Mouse (Mus musculus) CH12.LX (cell line): ENCODE measurements around the gene Gtf2h2. TPM values are rescaled to one million over a fixed set of nuclear protein-coding genes. Genes with fewer than 3 reads are reported as not detected.

Source experiments
- DNase-seq: peaks from one replicate; pipeline ENCODE4 v3.0.0-alpha.2; 2013; ENCODE audit errors: extremely low read depth
- H3K27ac ChIP-seq: 2 replicates; pipeline ENCODE4 v1.5.1; 2012; ENCODE audit warnings: low read depth, mild to moderate bottlenecking, control low read depth, moderate library complexity; ENCODE audit not compliant: insufficient read depth
- H3K27me3 ChIP-seq: replicated peaks from 2 replicates; pipeline ENCODE3; 2012; ENCODE audit warnings: inconsistent platforms
- H3K36me3 ChIP-seq, 2 experiments: replicated peaks in 1 of 2; 2 replicates each; pipeline versions ENCODE3 to v1.6.1; 2012; ENCODE audit warnings: inconsistent platforms in 1 of 2, low read length in 1 of 2, mild to moderate bottlenecking in 1 of 2, mixed read lengths in 1 of 2, moderate library complexity in 1 of 2; ENCODE audit not compliant: control insufficient read depth in 1 of 2, insufficient read depth in 1 of 2
- H3K4me1 ChIP-seq, 2 experiments: 2 replicates each; pipeline ENCODE4 v1.6.1; 2012; ENCODE audit warnings: inconsistent platforms in 1 of 2, moderate library complexity in 1 of 2; ENCODE audit not compliant: insufficient read depth in 2 of 2, control insufficient read depth in 1 of 2
- H3K4me2 ChIP-seq: 2 replicates; pipeline ENCODE4 v1.6.1; 2012; ENCODE audit warnings: low read depth, mild to moderate bottlenecking, control low read depth; ENCODE audit not compliant: poor library complexity, insufficient read depth, severe bottlenecking
- H3K4me3 ChIP-seq, 3 experiments: fragments of 150-350 bp in 1 of 3; sonication (generic) in 1 of 3; replicated peaks in 1 of 3; 2 replicates each; pipeline versions ENCODE3 to v1.5.1; 2011 to 2012; ENCODE audit warnings: low read depth in 2 of 3, low read length in 2 of 3, mild to moderate bottlenecking in 2 of 3, moderate library complexity in 2 of 3, control low read depth in 1 of 3, improper control_type of control experiment in 1 of 3, inconsistent platforms in 1 of 3, mixed read lengths in 1 of 3; ENCODE audit not compliant: poor library complexity in 1 of 3
- H3K79me2 ChIP-seq: replicated peaks from 2 replicates; pipeline ENCODE4 v1.6.1; 2012; ENCODE audit warnings: mild to moderate bottlenecking, moderate library complexity; ENCODE audit not compliant: control insufficient read depth, poor library complexity, insufficient read depth, severe bottlenecking; ENCODE audit errors: extremely low read depth
- H3K9ac ChIP-seq: 2 replicates; pipeline ENCODE4 v1.6.1; 2012; ENCODE audit warnings: low read depth, mild to moderate bottlenecking, control low read depth, moderate library complexity; ENCODE audit not compliant: insufficient read depth
- H3K9me3 ChIP-seq: replicated peaks from 2 replicates; pipeline ENCODE3; 2012; ENCODE audit warnings: low read length, inconsistent platforms, mixed read lengths
- BHLHE40 ChIP-seq: IDR thresholded peaks from 2 replicates; pipeline ENCODE4 v1.6.1; 2011; ENCODE audit warnings: mild to moderate bottlenecking, low read depth, low read length, improper control_type of control experiment
- CTCF ChIP-seq, 2 experiments: IDR thresholded peaks in 1 of 2; conservative IDR thresholded peaks in 1 of 2; 2 replicates each; pipeline ENCODE4 v1.5.1; 2011 to 2012; ENCODE audit warnings: low read depth in 2 of 2, low read length in 2 of 2, improper control_type of control experiment in 1 of 2, inconsistent platforms in 1 of 2, mild to moderate bottlenecking in 1 of 2, moderate library complexity in 1 of 2
- ELF1 ChIP-seq: IDR thresholded peaks from 2 replicates; pipeline ENCODE4 v1.6.1; 2014; ENCODE audit warnings: low read depth, mild to moderate bottlenecking, inconsistent platforms, low read length, improper control_type of control experiment
- EP300 ChIP-seq: IDR thresholded peaks from 2 replicates; pipeline ENCODE4 v1.6.1; 2011; ENCODE audit warnings: low read length, improper control_type of control experiment
- ETS1 ChIP-seq: conservative IDR thresholded peaks from 2 replicates; pipeline ENCODE4 v1.6.1; 2012; ENCODE audit warnings: low read depth, mild to moderate bottlenecking, inconsistent platforms, low read length, improper control_type of control experiment, moderate library complexity
- HCFC1 ChIP-seq: IDR thresholded peaks from 2 replicates; pipeline ENCODE4 v1.6.1; 2012; ENCODE audit warnings: low read depth, mild to moderate bottlenecking, inconsistent platforms, low read length, improper control_type of control experiment
- JUND ChIP-seq: conservative IDR thresholded peaks from 2 replicates; pipeline ENCODE4 v1.6.1; 2011; ENCODE audit warnings: low read depth, low read length, improper control_type of control experiment
- MAFK ChIP-seq: IDR thresholded peaks from 2 replicates; pipeline ENCODE4 v1.6.1; 2011; ENCODE audit warnings: low read length, improper control_type of control experiment; ENCODE audit not compliant: insufficient replicate concordance
- MAZ ChIP-seq: IDR thresholded peaks from 2 replicates; pipeline ENCODE4 v1.6.1; 2012; ENCODE audit warnings: low read depth, mild to moderate bottlenecking, inconsistent platforms, low read length, improper control_type of control experiment, moderate library complexity
- MEF2A ChIP-seq: IDR thresholded peaks from 2 replicates; pipeline ENCODE4 v1.6.1; 2014; ENCODE audit warnings: low read depth, mild to moderate bottlenecking, inconsistent platforms, low read length, improper control_type of control experiment, borderline replicate concordance
- NELFE ChIP-seq: IDR thresholded peaks from 2 replicates; pipeline ENCODE4 v1.6.1; 2011; ENCODE audit warnings: low read depth, low read length, improper control_type of control experiment
- POLR2A ChIP-seq: IDR thresholded peaks from 2 replicates; pipeline ENCODE4 v1.6.1; 2011; ENCODE audit warnings: low read depth, mild to moderate bottlenecking, improper control_type of control experiment, low read length
- RCOR1 ChIP-seq: conservative IDR thresholded peaks from 2 replicates; pipeline ENCODE4 v1.6.1; 2012; ENCODE audit warnings: low read depth, mild to moderate bottlenecking, inconsistent platforms, low read length, improper control_type of control experiment
- SMC3 ChIP-seq: IDR thresholded peaks from 2 replicates; pipeline ENCODE4 v1.6.1; 2011; ENCODE audit warnings: low read depth, low read length, improper control_type of control experiment
- TCF12 ChIP-seq: IDR thresholded peaks from 2 replicates; pipeline ENCODE4 v1.6.1; 2014; ENCODE audit warnings: low read depth, mild to moderate bottlenecking, inconsistent platforms, low read length, improper control_type of control experiment
- ZC3H11A ChIP-seq: IDR thresholded peaks from 2 replicates; pipeline ENCODE4 v1.6.1; 2012; ENCODE audit warnings: low read depth, mild to moderate bottlenecking, inconsistent platforms, low read length, improper control_type of control experiment
- ZNF384 ChIP-seq: IDR thresholded peaks from 2 replicates; pipeline ENCODE4 v1.6.1; 2012; ENCODE audit warnings: low read depth, low read length, improper control_type of control experiment, inconsistent platforms
- dilution Hi-C: fragments of 300-500 bp; cut with MboI; formaldehyde crosslinking; loops from 2 replicates; pipeline ENCODE4 v1.14.3; 2020; ENCODE audit warnings: low sequenced_read_pairs; ENCODE audit not compliant: extremely low pct_unique_long_range_greater_than_20kb, extremely low pct_ligation_motif_present
- in situ Hi-C: fragments of 300-500 bp; cut with MboI; formaldehyde crosslinking; loops from 3 replicates; pipeline ENCODE4 v1.14.3; 2019; ENCODE audit warnings: low sequenced_read_pairs, low pct_ligation_motif_present, low pct_unique_long_range_greater_than_20kb, mixed read lengths
- polyA plus RNA-seq: library from polyadenylated mRNA; unstranded; fragments of >175 nt; gene quantifications from 2 replicates; pipeline ENCODE4 v1.2.1, GENCODE M21; 2012; ENCODE audit warnings: low read depth; ENCODE audit not compliant: insufficient read length
- total RNA-seq, 2 experiments: library from RNA; depleted of rRNA; stranded (reverse); fragments of 300-350 nt in 1 of 2; fragments of >200 nt in 1 of 2; gene quantifications; 2 replicates each; pipeline ENCODE4 v1.2.3; 2012 to 2014

The Gtf2h2 gene
- total and polyA plus RNA-seq, 3 experiments = 34.0 to 90.1 (median 89.2) TPM

DNA sequence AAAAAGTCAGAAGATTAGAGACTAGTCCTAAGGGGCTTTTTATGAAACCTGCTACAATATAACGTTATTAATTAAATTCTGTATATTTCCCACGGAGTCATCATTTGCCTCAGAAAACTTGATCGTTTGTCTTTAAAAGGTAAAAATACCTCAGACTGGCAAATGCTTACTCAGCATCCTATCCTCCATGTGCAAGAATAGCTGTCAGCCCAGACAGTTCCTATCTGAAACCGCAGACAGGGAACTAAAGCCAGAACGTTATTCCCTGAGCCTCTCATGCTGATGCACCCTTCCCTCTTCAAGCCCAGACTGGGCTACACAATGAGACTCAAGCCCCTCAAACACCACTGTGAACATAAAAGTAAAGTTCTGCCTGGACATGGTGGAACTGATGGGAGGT, 2.0 kb downstream of the Gtf2h2 start:
- dilution Hi-C loops = no loop called here
- TF ChIP-seq CTCF (conservative IDR thresholded peaks at IDR 0.05 in 1 of 2, IDR thresholded peaks at IDR 0.05 in 1 of 2; ENCODE audit: low read depth in 2 of 2, low read length in 2 of 2) (no peak), MAFK (peak; percentile 76; the same call in 1 of the 2 replicates), BHLHE40 (no peak), SMC3 (no peak)
- H3K4me1 ChIP-seq = peaks cover 4 to 24% of the 10 kb centered on the region in 2 experiments; a peak in 3 of 4 replicates
- peaks cover 13 to 40% of the 10 kb centered on the region in 2 experiments for H3K36me3 ChIP-seq
- no peaks in the 10 kb centered on the region for H3K9me3 ChIP-seq
- H3K27ac ChIP-seq = no peak overlapping the region
- H3K9ac ChIP-seq = no peak overlapping the region
- no peak overlapping the region for H3K4me3 ChIP-seq
- DNase-seq = no peak
- H3K27me3 ChIP-seq = no peaks in the 10 kb centered on the region
- no peak overlapping the region for H3K4me2 ChIP-seq
- H3K79me2 ChIP-seq = peaks cover 23% of the 10 kb centered on the region
- in situ Hi-C loops = no loop called here

DNA sequence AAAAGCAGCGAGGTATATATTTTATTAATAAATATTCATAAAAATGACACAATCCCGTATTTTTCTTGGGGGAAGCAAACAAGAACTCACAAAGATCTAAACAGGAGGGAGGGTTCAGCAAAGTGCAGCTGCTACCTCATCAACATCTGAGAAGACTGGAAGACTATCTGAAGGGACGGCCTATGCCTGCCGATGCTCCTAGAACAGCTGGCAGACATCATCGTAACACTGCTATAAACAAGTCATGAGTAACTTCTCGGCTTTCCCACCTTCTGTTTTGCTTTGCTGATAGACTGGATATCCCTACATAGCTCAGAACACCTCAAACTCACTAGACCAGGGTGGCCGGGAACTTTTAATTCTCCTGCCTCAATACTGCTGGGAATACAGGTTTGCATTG, 8.8 kb downstream of the Gtf2h2 start:
- in situ Hi-C loops = no loop called here
- Histone ChIP-seq H3K4me3 (no peak overlapping the region), H3K4me2 (no peak overlapping the region), H3K4me1 (no peaks in the 10 kb centered on the region), H3K27ac (no peak overlapping the region), H3K27me3 (no peaks in the 10 kb centered on the region), H3K9me3 (no peaks in the 10 kb centered on the region), H3K36me3 (peaks cover 34 to 76% of the 10 kb centered on the region in 2 experiments), H3K79me2 (0 out of 2 replicates have a peak, but pooled peaks cover 2% of the 10 kb centered on the region), H3K9ac (no peak overlapping the region)
- dilution Hi-C loops = no loop called here
- no peak for TF ChIP-seq NELFE
- TF ChIP-seq POLR2A = no peak
- TF ChIP-seq TCF12 = no peak
- TF ChIP-seq ETS1 = no peak
- TF ChIP-seq MEF2A = no peak
- no peak for TF ChIP-seq ZC3H11A
- TF ChIP-seq EP300 = no peak
- TF ChIP-seq RCOR1 = no peak
- TF ChIP-seq HCFC1 = no peak
- no peak for TF ChIP-seq MAFK
- TF ChIP-seq MAZ = no peak
- no peak for TF ChIP-seq ZNF384
- TF ChIP-seq ELF1 = no peak
- TF ChIP-seq BHLHE40 = no peak
- TF ChIP-seq JUND = no peak
- no peak for DNase-seq
